Mouse (Mus musculus): ENCODE measurements around the gene Cd82. TPM values are rescaled to one million over a fixed set of nuclear protein-coding genes. Genes with fewer than 3 reads are reported as not detected.

Cd82 gene
- polyA plus RNA-seq, 1 experiment from 2014 or later, result 18.9 TPM

- Histone ChIP-seq H3K9ac (ENCODE audit: low read length) (no peak overlapping the region), H3K4me3 (ENCODE audit: control insufficient read depth in 1 of 2, insufficient read depth in 1 of 2, low read depth in 1 of 2, low read length in 2 of 2) (no peak overlapping the region), H3K4me2 (ENCODE audit: low read length) (no peak overlapping the region), H3K9me3 (ENCODE audit: control insufficient read depth, low read length) (no peaks in the 10 kb centered on the region), H3K27ac (replicated peaks in 1 of 2; ENCODE audit: control insufficient read depth in 1 of 2, insufficient read depth in 1 of 2, low read depth in 2 of 2, low read length in 2 of 2) (no peak overlapping the region), H3K36me3 (ENCODE audit: control insufficient read depth, insufficient read depth, low read length) (no peaks in the 10 kb centered on the region), H3K27me3 (ENCODE audit: control insufficient read depth, insufficient read depth, low read length) (no peaks in the 10 kb centered on the region), H3K4me1 (ENCODE audit: control insufficient read depth in 2 of 2, insufficient read depth in 2 of 2, low read length in 2 of 2) (no peaks in the 10 kb centered on the region; a peak in 1 of 4 replicates)
- no peak for ATAC-seq (ENCODE audit: insufficient number of reproducible peaks, insufficient read depth, low FRiP score, low read depth)
- 72% methylated on average over 5 of the region's 5 CpGs for WGBS
Measured at GRCm38 (mm10) chr2:93433543-93433942, 29.4 kb downstream of the Cd82 start.

DNA sequence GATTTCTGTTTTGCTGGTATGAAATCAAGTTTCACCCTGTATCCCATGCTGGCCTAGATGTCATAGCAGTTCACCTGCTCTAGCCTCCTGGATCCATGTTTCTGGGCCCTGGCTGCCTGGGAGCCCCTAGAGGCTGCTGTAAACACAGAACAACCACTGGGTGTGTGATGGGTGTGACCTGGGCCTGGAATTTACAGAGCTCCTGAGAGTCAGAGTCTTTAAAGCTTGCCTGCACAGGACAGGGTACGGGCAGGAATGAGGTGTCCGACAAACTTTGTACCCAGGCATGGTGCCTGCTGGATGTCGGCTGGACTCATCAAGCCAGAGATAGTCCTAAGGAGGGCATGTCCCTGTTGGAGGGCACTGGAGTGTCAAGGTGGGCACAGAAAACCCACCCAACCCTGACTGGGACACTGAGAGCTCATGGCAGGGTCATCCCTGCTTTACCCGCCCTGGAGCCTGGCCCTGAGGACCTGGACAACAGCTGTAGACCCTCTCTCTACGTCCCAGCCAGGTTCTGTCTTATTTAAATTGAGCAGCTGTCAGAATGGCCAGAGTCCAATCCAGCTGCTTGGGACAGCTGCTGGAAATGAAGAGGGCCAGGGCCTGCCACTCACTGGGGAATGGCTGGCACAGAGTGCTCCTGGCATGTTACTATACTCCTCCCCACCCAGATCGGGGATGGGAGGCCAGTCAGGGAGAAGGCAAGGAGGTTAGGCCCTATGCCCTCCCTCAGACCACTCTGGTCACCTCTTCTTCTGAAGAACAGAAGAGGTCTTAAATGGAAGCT, 30.1 kb downstream of the Cd82 start:
- no peaks in the 10 kb centered on the region for H3K27me3 ChIP-seq (ENCODE audit: control insufficient read depth, insufficient read depth, low read length)
- no peak for ATAC-seq (ENCODE audit: insufficient number of reproducible peaks, insufficient read depth, low FRiP score, low read depth)
- H3K4me2 ChIP-seq (ENCODE audit: low read length), result no peak overlapping the region
- no peaks in the 10 kb centered on the region; a peak in 1 of 4 replicates for H3K4me1 ChIP-seq (ENCODE audit: control insufficient read depth in 2 of 2, insufficient read depth in 2 of 2, low read length in 2 of 2)
- no peak overlapping the region for H3K27ac ChIP-seq (replicated peaks in 1 of 2; ENCODE audit: control insufficient read depth in 1 of 2, insufficient read depth in 1 of 2, low read depth in 2 of 2, low read length in 2 of 2)
- H3K9me3 ChIP-seq (ENCODE audit: control insufficient read depth, low read length), result no peaks in the 10 kb centered on the region
- no peak overlapping the region for H3K4me3 ChIP-seq (ENCODE audit: control insufficient read depth in 1 of 2, insufficient read depth in 1 of 2, low read depth in 1 of 2, low read length in 2 of 2)
- H3K9ac ChIP-seq (ENCODE audit: low read length), result no peak overlapping the region
- H3K36me3 ChIP-seq (ENCODE audit: control insufficient read depth, insufficient read depth, low read length), result no peaks in the 10 kb centered on the region
- 81% methylated on average over 6 of the region's 6 CpGs for WGBS

- Histone ChIP-seq H3K4me1 (ENCODE audit: control insufficient read depth in 2 of 2, insufficient read depth in 2 of 2, low read length in 2 of 2) (no peaks in the 10 kb centered on the region; a peak in 1 of 4 replicates), H3K27ac (replicated peaks in 1 of 2; ENCODE audit: control insufficient read depth in 1 of 2, insufficient read depth in 1 of 2, low read depth in 2 of 2, low read length in 2 of 2) (no peak overlapping the region), H3K27me3 (ENCODE audit: control insufficient read depth, insufficient read depth, low read length) (no peaks in the 10 kb centered on the region), H3K4me2 (ENCODE audit: low read length) (no peak overlapping the region), H3K36me3 (ENCODE audit: control insufficient read depth, insufficient read depth, low read length) (no peaks in the 10 kb centered on the region), H3K9me3 (ENCODE audit: control insufficient read depth, low read length) (no peaks in the 10 kb centered on the region), H3K9ac (ENCODE audit: low read length) (no peak overlapping the region), H3K4me3 (ENCODE audit: control insufficient read depth in 1 of 2, insufficient read depth in 1 of 2, low read depth in 1 of 2, low read length in 2 of 2) (no peak overlapping the region)
- WGBS, result 70% methylated on average over 5 of the region's 5 CpGs
- no peak for ATAC-seq (ENCODE audit: insufficient number of reproducible peaks, insufficient read depth, low FRiP score, low read depth)
Measured at GRCm38 (mm10) chr2:93431575-93432325, 31.2 kb downstream of the Cd82 start.

DNA sequence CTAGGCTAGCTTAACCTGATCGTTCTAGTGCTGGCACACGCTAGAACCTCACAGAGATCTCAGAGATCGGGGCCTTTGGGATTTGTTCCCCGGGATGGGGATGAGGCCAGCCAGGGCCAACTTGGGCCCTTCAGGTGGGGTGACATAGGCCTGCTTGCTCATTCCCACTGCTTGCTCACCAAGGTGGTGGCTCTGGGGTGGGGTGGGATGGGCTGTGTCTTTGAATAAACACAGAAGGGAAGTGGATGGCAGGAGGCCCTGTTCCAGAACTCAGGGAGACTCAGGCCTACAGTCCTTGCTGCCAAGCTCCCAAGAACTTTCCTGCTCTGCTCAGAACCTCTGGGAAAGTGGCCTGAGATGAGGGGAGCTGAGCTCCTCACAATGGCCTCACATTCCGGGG, 31.9 kb downstream of the Cd82 start:
- no peak overlapping the region for H3K9ac ChIP-seq (ENCODE audit: low read length)
- H3K4me3 ChIP-seq (ENCODE audit: control insufficient read depth in 1 of 2, insufficient read depth in 1 of 2, low read depth in 1 of 2, low read length in 2 of 2), result no peak overlapping the region
- WGBS, result 84% methylated on average over 5 of the region's 5 CpGs

GRCm38 (mm10) chr2:93428004-93428531, 34.9 kb downstream of the Cd82 start:
- Histone ChIP-seq H3K27me3 (ENCODE audit: control insufficient read depth, insufficient read depth, low read length) (no peaks in the 10 kb centered on the region), H3K9me3 (ENCODE audit: control insufficient read depth, low read length) (no peaks in the 10 kb centered on the region), H3K27ac (replicated peaks in 1 of 2; ENCODE audit: control insufficient read depth in 1 of 2, insufficient read depth in 1 of 2, low read depth in 2 of 2, low read length in 2 of 2) (no peak overlapping the region), H3K36me3 (ENCODE audit: control insufficient read depth, insufficient read depth, low read length) (no peaks in the 10 kb centered on the region), H3K4me1 (ENCODE audit: control insufficient read depth in 2 of 2, insufficient read depth in 2 of 2, low read length in 2 of 2) (no peaks in the 10 kb centered on the region; a peak in 1 of 4 replicates), H3K4me2 (ENCODE audit: low read length) (no peak overlapping the region), H3K4me3 (ENCODE audit: control insufficient read depth in 1 of 2, insufficient read depth in 1 of 2, low read depth in 1 of 2, low read length in 2 of 2) (no peak overlapping the region), H3K9ac (ENCODE audit: low read length) (no peak overlapping the region)
- ATAC-seq (ENCODE audit: insufficient number of reproducible peaks, insufficient read depth, low FRiP score, low read depth), result no peak
- 49% methylated on average over 11 of the region's 11 CpGs for WGBS

More for the DNA sequence above, 31.9 kb downstream of the Cd82 start:
- Histone ChIP-seq H3K27ac (replicated peaks in 1 of 2; ENCODE audit: control insufficient read depth in 1 of 2, insufficient read depth in 1 of 2, low read depth in 2 of 2, low read length in 2 of 2) (no peak overlapping the region), H3K4me1 (ENCODE audit: control insufficient read depth in 2 of 2, insufficient read depth in 2 of 2, low read length in 2 of 2) (no peaks in the 10 kb centered on the region; a peak in 1 of 4 replicates), H3K4me2 (ENCODE audit: low read length) (no peak overlapping the region), H3K36me3 (ENCODE audit: control insufficient read depth, insufficient read depth, low read length) (no peaks in the 10 kb centered on the region), H3K27me3 (ENCODE audit: control insufficient read depth, insufficient read depth, low read length) (no peaks in the 10 kb centered on the region), H3K9me3 (ENCODE audit: control insufficient read depth, low read length) (no peaks in the 10 kb centered on the region)
- no peak for ATAC-seq (ENCODE audit: insufficient number of reproducible peaks, insufficient read depth, low FRiP score, low read depth)

DNA sequence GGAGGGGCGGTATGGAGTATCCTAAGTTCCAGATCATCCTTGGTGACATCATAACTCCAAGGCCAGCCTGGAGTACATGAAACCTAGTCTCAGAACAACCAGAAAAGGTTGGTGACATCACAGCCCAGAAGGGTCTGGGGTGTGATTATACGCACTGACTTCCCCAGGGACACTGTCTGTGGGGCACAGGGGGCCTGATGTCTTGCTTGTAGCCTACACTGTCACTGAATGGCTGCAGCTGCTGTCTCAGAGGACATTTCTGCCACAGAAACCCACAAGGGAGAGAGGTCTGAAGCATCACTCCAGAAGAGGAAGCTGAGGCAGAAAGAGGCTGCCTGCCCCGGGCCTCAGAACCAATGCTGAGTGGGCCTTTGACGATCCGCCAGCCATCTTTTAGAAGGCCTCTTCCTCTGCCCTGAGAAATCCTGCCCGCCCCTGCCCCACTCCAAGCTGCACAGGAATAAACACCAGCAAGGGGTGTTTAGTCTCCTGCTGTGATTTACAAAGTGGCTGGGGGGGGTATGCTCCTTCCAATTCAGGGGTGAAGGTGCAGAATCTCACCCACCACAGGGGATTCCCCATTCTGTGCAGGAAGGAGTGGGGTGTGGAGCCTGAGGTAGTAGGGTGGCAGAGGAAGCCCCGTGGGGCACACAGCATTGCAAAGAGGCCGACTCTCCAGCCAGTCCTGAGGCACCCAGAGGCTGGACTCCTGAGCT, 35.8 kb downstream of the Cd82 start:
- WGBS, result 55% methylated on average over 8 of the region's 8 CpGs
- Histone ChIP-seq H3K9ac (ENCODE audit: low read length) (no peak overlapping the region), H3K4me2 (ENCODE audit: low read length) (no peak overlapping the region), H3K36me3 (ENCODE audit: control insufficient read depth, insufficient read depth, low read length) (no peaks in the 10 kb centered on the region), H3K4me3 (ENCODE audit: control insufficient read depth in 1 of 2, insufficient read depth in 1 of 2, low read depth in 1 of 2, low read length in 2 of 2) (no peak overlapping the region), H3K4me1 (ENCODE audit: control insufficient read depth in 2 of 2, insufficient read depth in 2 of 2, low read length in 2 of 2) (no peaks in the 10 kb centered on the region), H3K9me3 (ENCODE audit: control insufficient read depth, low read length) (no peaks in the 10 kb centered on the region), H3K27me3 (ENCODE audit: control insufficient read depth, insufficient read depth, low read length) (no peaks in the 10 kb centered on the region), H3K27ac (replicated peaks in 1 of 2; ENCODE audit: control insufficient read depth in 1 of 2, insufficient read depth in 1 of 2, low read depth in 2 of 2, low read length in 2 of 2) (no peak overlapping the region)
- ATAC-seq (ENCODE audit: insufficient number of reproducible peaks, insufficient read depth, low FRiP score, low read depth), result no peak

GRCm38 (mm10) chr2:93425810-93426209, 37.1 kb downstream of the Cd82 start:
- H3K27me3 ChIP-seq (ENCODE audit: control insufficient read depth, insufficient read depth, low read length), result 0 out of 2 replicates have a peak, but pooled peaks cover under 1% of the 10 kb centered on the region
- no peaks in the 10 kb centered on the region for H3K36me3 ChIP-seq (ENCODE audit: control insufficient read depth, insufficient read depth, low read length)
- no peak overlapping the region for H3K9ac ChIP-seq (ENCODE audit: low read length)
- no peak overlapping the region for H3K4me2 ChIP-seq (ENCODE audit: low read length)
- H3K4me3 ChIP-seq (ENCODE audit: control insufficient read depth in 1 of 2, insufficient read depth in 1 of 2, low read depth in 1 of 2, low read length in 2 of 2), result no peak overlapping the region
- H3K9me3 ChIP-seq (ENCODE audit: control insufficient read depth, low read length), result no peaks in the 10 kb centered on the region
- H3K27ac ChIP-seq (replicated peaks in 1 of 2; ENCODE audit: control insufficient read depth in 1 of 2, insufficient read depth in 1 of 2, low read depth in 2 of 2, low read length in 2 of 2), result no peak overlapping the region
- 51% methylated on average over 4 of the region's 4 CpGs for WGBS
- no peaks in the 10 kb centered on the region for H3K4me1 ChIP-seq (ENCODE audit: control insufficient read depth in 2 of 2, insufficient read depth in 2 of 2, low read length in 2 of 2)
- no peak for ATAC-seq (ENCODE audit: insufficient number of reproducible peaks, insufficient read depth, low FRiP score, low read depth)

All from heart, embryonic 14.5 days (tissue).